Mouse (Mus musculus): Measurements from ENCODE around the gene Gtf3c4. TPM values are rescaled to one million over a fixed set of nuclear protein-coding genes. Genes with fewer than 3 reads are reported as not detected.
A peak's percentile ranks its signal among the peaks of the same experiment; 100 is the strongest.

Gene Gtf3c4
- 18.2 and 18.6 TPM in 2 replicates for polyA plus RNA-seq (2015; fragmentation: Nextera tagmentation; extraction: Ambion mirVana)

GRCm38 (mm10) chr2:28840222-28840951, at the start of gene Gtf3c4, which contains the start of gene Ddx31:
Gene Gtf3c4 (minus strand): TSS chr2:28840360.
Gene Ddx31 (plus strand): TSS chr2:28840406.
- under 1% methylated on average over 63 of the region's 63 CpGs for WGBS
- Histone ChIP-seq H3K36me3 (peaks cover 6% of the 10 kb centered on the region), H3K27ac (peak within 1 kb of the TSS; percentile 91), H3K9ac (peak within 1 kb of the TSS; percentile 95), H3K4me2 (peak within 1 kb of the TSS; percentile 100), H3K4me1 (replicated peaks) (peaks cover 64% of the 10 kb centered on the region), H3K27me3 (no peaks in the 10 kb centered on the region), H3K9me3 (no peaks in the 10 kb centered on the region), H3K4me3 (peak within 1 kb of the TSS; percentile 97)
- ATAC-seq (ENCODE audit: low FRiP score): peak; percentile 93

GRCm38 (mm10) chr2:28884914-28885313, 44.8 kb upstream of the Gtf3c4 start:
- Histone ChIP-seq H3K27me3 (no peaks in the 10 kb centered on the region), H3K4me2 (no peak overlapping the region), H3K4me1 (replicated peaks) (peaks cover 3% of the 10 kb centered on the region; the same call in 1 of the 2 replicates), H3K36me3 (peaks cover 49% of the 10 kb centered on the region), H3K9ac (no peak overlapping the region), H3K27ac (no peak overlapping the region), H3K4me3 (no peak overlapping the region), H3K9me3 (no peaks in the 10 kb centered on the region)
- 63% methylated on average over 4 of the region's 4 CpGs for WGBS
- ATAC-seq (ENCODE audit: low FRiP score): no peak

- no peak for ATAC-seq (ENCODE audit: low FRiP score)
- 72% methylated on average over 6 of the region's 6 CpGs for WGBS
- no peak overlapping the region for H3K27ac ChIP-seq
Observed at GRCm38 (mm10) chr2:28882826-28883485, 42.8 kb upstream of the Gtf3c4 start.

GRCm38 (mm10) chr2:28882047-28882446, 41.9 kb upstream of the Gtf3c4 start:
- Histone ChIP-seq H3K4me2 (no peak overlapping the region), H3K9ac (no peak overlapping the region)

More at GRCm38 (mm10) chr2:28882826-28883485, 42.8 kb upstream of the Gtf3c4 start:
- Histone ChIP-seq H3K9me3 (no peaks in the 10 kb centered on the region), H3K4me1 (replicated peaks) (peaks cover 3% of the 10 kb centered on the region; the same call in 1 of the 2 replicates), H3K27me3 (no peaks in the 10 kb centered on the region), H3K4me3 (no peak overlapping the region), H3K9ac (no peak overlapping the region), H3K4me2 (no peak overlapping the region), H3K36me3 (peaks cover 50% of the 10 kb centered on the region)

GRCm38 (mm10) chr2:28881275-28881674, 41.1 kb upstream of the Gtf3c4 start:
- peaks cover 58% of the 10 kb centered on the region for H3K36me3 ChIP-seq
- H3K4me3 ChIP-seq: no peak overlapping the region
- no peak overlapping the region for H3K9ac ChIP-seq
- no peaks in the 10 kb centered on the region for H3K9me3 ChIP-seq
- H3K4me2 ChIP-seq: no peak overlapping the region
- no peak for ATAC-seq (ENCODE audit: low FRiP score)
- peaks cover 3% of the 10 kb centered on the region; the same call in 1 of the 2 replicates for H3K4me1 ChIP-seq (replicated peaks)
- WGBS: 92% methylated on average over 3 of the region's 3 CpGs
- no peaks in the 10 kb centered on the region for H3K27me3 ChIP-seq
- H3K27ac ChIP-seq: no peak overlapping the region

More at GRCm38 (mm10) chr2:28882047-28882446, 41.9 kb upstream of the Gtf3c4 start:
- no peaks in the 10 kb centered on the region for H3K27me3 ChIP-seq
- 0 out of 2 replicates have a peak overlapping the region, but pooled peaks have one; percentile 13 for H3K27ac ChIP-seq
- no peaks in the 10 kb centered on the region for H3K9me3 ChIP-seq
- peaks cover 3% of the 10 kb centered on the region; the same call in 1 of the 2 replicates for H3K4me1 ChIP-seq (replicated peaks)
- ATAC-seq (ENCODE audit: low FRiP score): no peak
- 91% methylated on average over 3 of the region's 3 CpGs for WGBS
- H3K4me3 ChIP-seq: no peak overlapping the region
- H3K36me3 ChIP-seq: peaks cover 54% of the 10 kb centered on the region

GRCm38 (mm10) chr2:28875554-28875953, 35.4 kb upstream of the Gtf3c4 start:
- no peaks in the 10 kb centered on the region for H3K9me3 ChIP-seq
- peaks cover 61% of the 10 kb centered on the region for H3K36me3 ChIP-seq
- H3K27me3 ChIP-seq: no peaks in the 10 kb centered on the region
- H3K27ac ChIP-seq: no peak overlapping the region
- no peak overlapping the region for H3K4me3 ChIP-seq
- no peak for ATAC-seq (ENCODE audit: low FRiP score)
- no peak overlapping the region; the same call in 1 of the 2 replicates for H3K9ac ChIP-seq
- 87% methylated on average over 11 of the region's 11 CpGs for WGBS
- no peak overlapping the region for H3K4me2 ChIP-seq
- H3K4me1 ChIP-seq (replicated peaks): no peaks in the 10 kb centered on the region

- Histone ChIP-seq H3K4me1 (replicated peaks) (no peaks in the 10 kb centered on the region), H3K9ac (no peak overlapping the region), H3K4me2 (no peak overlapping the region), H3K4me3 (no peak overlapping the region), H3K9me3 (no peaks in the 10 kb centered on the region), H3K27me3 (no peaks in the 10 kb centered on the region), H3K27ac (peak overlapping the region; percentile 14; the same call in 1 of the 2 replicates), H3K36me3 (peaks cover 68% of the 10 kb centered on the region)
- ATAC-seq (ENCODE audit: low FRiP score): 0 out of 2 replicates have a peak, but pooled peaks have one; percentile 36
- 76% methylated on average over 7 of the region's 7 CpGs for WGBS
Observed at GRCm38 (mm10) chr2:28867495-28867894, 27.3 kb upstream of the Gtf3c4 start.

- ATAC-seq (ENCODE audit: low FRiP score): no peak
Observed at GRCm38 (mm10) chr2:28863857-28864256, 23.7 kb upstream of the Gtf3c4 start.

GRCm38 (mm10) chr2:28860678-28861423, 20.7 kb upstream of the Gtf3c4 start:
- Histone ChIP-seq H3K27me3 (no peaks in the 10 kb centered on the region), H3K4me2 (no peak overlapping the region), H3K36me3 (peaks cover 91% of the 10 kb centered on the region), H3K4me3 (no peak overlapping the region), H3K4me1 (replicated peaks) (no peaks in the 10 kb centered on the region), H3K9me3 (no peaks in the 10 kb centered on the region), H3K27ac (no peak overlapping the region), H3K9ac (no peak overlapping the region)
- no peak for ATAC-seq (ENCODE audit: low FRiP score)
- 86% methylated on average over 8 of the region's 8 CpGs for WGBS

More at GRCm38 (mm10) chr2:28863857-28864256, 23.7 kb upstream of the Gtf3c4 start:
- no peak overlapping the region for H3K4me2 ChIP-seq
- peaks cover 91% of the 10 kb centered on the region for H3K36me3 ChIP-seq
- H3K27me3 ChIP-seq: no peaks in the 10 kb centered on the region
- no peak overlapping the region for H3K4me3 ChIP-seq
- no peaks in the 10 kb centered on the region for H3K9me3 ChIP-seq
- H3K4me1 ChIP-seq (replicated peaks): no peaks in the 10 kb centered on the region
- H3K27ac ChIP-seq: no peak overlapping the region
- no peak overlapping the region for H3K9ac ChIP-seq

- 94% methylated on average over 4 of the region's 4 CpGs for WGBS
- no peak overlapping the region for H3K9ac ChIP-seq
- H3K9me3 ChIP-seq: no peaks in the 10 kb centered on the region
- no peak for ATAC-seq (ENCODE audit: low FRiP score)
- H3K4me3 ChIP-seq: no peak overlapping the region
- peaks cover 83% of the 10 kb centered on the region for H3K36me3 ChIP-seq
- no peaks in the 10 kb centered on the region for H3K27me3 ChIP-seq
- no peaks in the 10 kb centered on the region for H3K4me1 ChIP-seq (replicated peaks)
- H3K4me2 ChIP-seq: no peak overlapping the region
- H3K27ac ChIP-seq: no peak overlapping the region
Observed at GRCm38 (mm10) chr2:28859303-28859702, 19.1 kb upstream of the Gtf3c4 start.

- no peaks in the 10 kb centered on the region for H3K9me3 ChIP-seq
- no peaks in the 10 kb centered on the region for H3K4me1 ChIP-seq (replicated peaks)
- no peaks in the 10 kb centered on the region for H3K27me3 ChIP-seq
- H3K27ac ChIP-seq: no peak overlapping the region
- ATAC-seq (ENCODE audit: low FRiP score): no peak
- H3K4me3 ChIP-seq: no peak overlapping the region
- H3K9ac ChIP-seq: no peak overlapping the region
- H3K4me2 ChIP-seq: no peak overlapping the region
- peaks cover 64% of the 10 kb centered on the region for H3K36me3 ChIP-seq
- WGBS: 96% methylated on average over 2 of the region's 2 CpGs
Observed at GRCm38 (mm10) chr2:28855773-28856172, 15.6 kb upstream of the Gtf3c4 start.

GRCm38 (mm10) chr2:28852594-28852993, 12.4 kb upstream of the Gtf3c4 start:
- Histone ChIP-seq H3K36me3 (peaks cover 63% of the 10 kb centered on the region), H3K9me3 (no peaks in the 10 kb centered on the region), H3K9ac (no peak overlapping the region), H3K4me3 (no peak overlapping the region), H3K4me2 (no peak overlapping the region), H3K27ac (no peak overlapping the region), H3K27me3 (no peaks in the 10 kb centered on the region), H3K4me1 (replicated peaks) (no peaks in the 10 kb centered on the region)
- 94% methylated on average over 3 of the region's 3 CpGs for WGBS
- ATAC-seq (ENCODE audit: low FRiP score): no peak

All from hindbrain, embryonic 13.5 days (tissue).